Mouse (Mus musculus): ENCODE data around the gene Slc6a8.
A peak's percentile ranks its signal among the peaks of the same experiment; 100 is the strongest.

Gene Slc6a8

DNA sequence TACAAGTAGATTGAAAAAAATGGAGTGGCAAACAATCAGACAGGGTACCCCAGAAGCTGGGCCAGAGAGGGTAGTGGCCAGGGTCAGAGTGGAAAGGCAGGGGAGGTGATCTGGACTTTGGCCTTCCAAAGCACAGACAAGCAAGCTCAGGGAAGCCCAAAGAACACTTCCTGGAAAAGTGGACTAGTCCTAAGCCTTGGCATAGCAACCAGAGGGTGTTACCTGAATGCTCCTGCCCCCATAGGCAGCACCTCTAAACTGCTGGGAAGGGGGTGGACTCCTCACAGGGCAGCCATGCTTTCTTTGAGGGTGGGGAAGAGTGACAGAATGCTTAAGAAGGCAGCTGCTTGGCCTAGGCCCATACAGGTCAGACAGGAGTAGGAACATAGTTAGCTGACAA is 12.0 kb downstream of the Slc6a8 start:
- no peak for DNase-seq (ENCODE audit: low spot score in 2 of 2)

- no peak for DNase-seq (ENCODE audit: low spot score in 2 of 2)
These were observed 12.7 kb downstream of the Slc6a8 start for GRCm38 (mm10) chrX:73685629-73686028.

- peak; percentile 28 to 34 for DNase-seq (ENCODE audit: low spot score in 2 of 2)
These were observed 18.1 kb downstream of the Slc6a8 start for GRCm38 (mm10) chrX:73690917-73691629.

DNA sequence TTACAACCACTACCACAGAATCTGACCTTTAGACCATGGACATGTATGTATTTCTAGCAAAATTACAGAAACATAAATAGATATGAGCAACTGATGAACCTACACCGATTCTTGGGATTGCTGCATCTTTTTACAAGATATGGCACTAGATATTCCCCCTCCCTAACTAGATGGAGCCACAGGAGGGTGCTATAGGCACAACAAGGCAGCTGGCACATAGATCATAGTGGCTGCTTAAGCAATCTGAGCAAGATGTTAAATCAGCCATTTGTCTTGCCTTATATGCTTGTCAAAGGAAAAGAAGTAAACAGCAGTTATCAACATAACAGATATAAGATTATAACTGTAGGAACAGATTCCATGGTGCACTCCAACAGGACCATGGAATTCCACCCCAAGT is 27.5 kb downstream of the Slc6a8 start:
- peak in 1 of 2 experiments; percentile 11 for DNase-seq (ENCODE audit: low spot score in 2 of 2)

- peak; percentile 34 to 43 for DNase-seq (ENCODE audit: low spot score in 2 of 2)
These were observed 42.6 kb downstream of the Slc6a8 start for GRCm38 (mm10) chrX:73715476-73716108.

GRCm38 (mm10) chrX:73716109-73716661 is 43.2 kb downstream of the Slc6a8 start, which contains the start of the genes Bcap31 and Abcd1:
TSS of gene Bcap31 (minus strand) at chrX:73716175.
TSS of gene Abcd1 (plus strand) at chrX:73716597.
- peak; percentile 96 to 97 for DNase-seq (ENCODE audit: low spot score in 2 of 2)

- DNase-seq (ENCODE audit: low spot score in 2 of 2): peak; percentile 6 to 9
These were observed 44.0 kb downstream of the Slc6a8 start for GRCm38 (mm10) chrX:73716709-73717545.

DNA sequence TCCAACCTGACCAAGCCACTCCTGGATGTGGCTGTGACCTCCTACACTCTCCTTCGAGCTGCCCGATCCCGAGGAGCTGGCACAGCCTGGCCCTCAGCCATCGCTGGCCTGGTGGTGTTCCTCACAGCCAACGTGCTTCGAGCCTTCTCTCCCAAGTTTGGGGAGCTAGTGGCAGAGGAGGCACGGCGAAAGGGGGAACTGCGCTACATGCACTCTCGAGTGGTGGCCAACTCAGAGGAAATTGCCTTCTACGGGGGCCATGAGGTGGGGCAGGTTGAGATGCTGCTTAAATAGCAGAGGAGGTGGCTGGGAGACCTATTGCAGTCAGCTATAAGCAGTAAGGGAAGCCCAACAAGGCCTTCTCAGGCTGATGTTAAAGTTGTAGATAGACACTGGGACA is 44.7 kb downstream of the Slc6a8 start:
- peak; percentile 71 to 73 for DNase-seq (ENCODE audit: low spot score in 2 of 2)

DNA sequence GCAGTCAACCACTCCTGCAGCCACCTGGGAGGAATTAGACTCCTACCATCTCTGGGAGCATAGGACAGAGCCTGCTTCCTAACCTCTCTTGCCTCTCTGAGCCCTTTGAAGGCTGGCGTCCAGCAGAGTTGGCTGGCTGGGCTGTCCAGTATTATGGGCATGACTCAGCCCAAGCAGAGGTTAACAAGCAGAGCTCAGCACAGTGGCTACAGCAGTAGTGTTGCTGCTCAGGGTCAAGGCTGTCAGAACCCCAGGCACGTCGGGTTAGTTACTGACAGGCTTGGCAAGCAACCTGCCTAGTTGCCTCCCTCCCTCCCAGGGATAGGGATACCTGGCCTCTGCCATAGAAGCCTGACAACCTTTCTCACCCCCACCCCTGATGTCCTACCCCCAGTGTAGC is 45.3 kb downstream of the Slc6a8 start:
- no peak for DNase-seq (ENCODE audit: low spot score in 2 of 2)

DNA sequence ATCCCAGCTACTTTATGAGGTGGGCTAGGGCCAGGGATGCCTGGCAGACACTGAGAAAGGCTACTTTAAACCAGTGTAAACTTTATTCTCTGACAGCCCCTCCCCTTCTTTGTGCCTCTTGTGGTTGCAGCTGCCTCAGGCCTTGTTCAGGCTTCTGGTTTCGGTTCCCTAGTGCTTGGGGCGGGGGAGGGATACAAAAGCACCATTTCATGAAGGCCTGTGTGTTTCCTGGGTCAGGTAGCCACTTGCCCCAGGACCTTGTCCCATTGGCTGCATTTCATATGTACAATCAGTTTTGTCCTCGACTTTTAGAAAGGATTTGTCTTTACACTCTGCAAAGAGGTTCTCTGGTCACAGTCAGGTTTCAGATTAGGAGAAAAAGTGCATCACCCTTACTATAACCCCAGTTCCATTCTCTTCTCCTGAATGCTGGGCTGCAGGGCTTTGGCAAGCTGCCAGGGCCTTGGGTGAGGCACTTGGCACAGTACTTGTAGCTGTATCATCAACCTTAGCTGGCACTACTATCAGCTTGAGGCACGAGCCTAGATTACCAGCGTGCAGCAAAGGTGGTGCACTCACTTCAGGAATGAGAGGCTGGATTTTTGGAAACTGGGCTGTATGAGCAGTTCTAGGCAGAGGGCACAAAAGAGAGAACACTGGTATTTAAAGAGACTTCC is 45.9 kb downstream of the Slc6a8 start:
- peak; percentile 65 to 75 for DNase-seq (ENCODE audit: low spot score in 2 of 2)

- no peak for DNase-seq (ENCODE audit: low spot score in 2 of 2)
These were observed 58.0 kb downstream of the Slc6a8 start for GRCm38 (mm10) chrX:73730908-73731307.

All from spleen, postnatal 36 days (tissue).